Mouse (Mus musculus) megakaryocyte progenitor cell, adult 5-6 weeks (primary cell): ENCODE measurements around the gene Hrh3. TPM values are rescaled to one million over a fixed set of nuclear protein-coding genes. Genes with fewer than 3 reads are reported as not detected.

Experiments
- ATAC-seq: replicated peaks from 2 replicates; pipeline ENCODE4 v1.8.0; 2016; ENCODE audit warnings: mild to moderate bottlenecking, moderate TSS enrichment, inconsistent platforms; ENCODE audit not compliant: poor library complexity
- total RNA-seq, 2 experiments: library from RNA; stranded (forward) in 1 of 2; stranded (reverse) in 1 of 2; fragments of 157-497, 149-512 nt in 1 of 2; fragments of 200-1000 nt in 1 of 2; gene quantifications; 2 replicates each; pipeline versions ENCODE4 v1.2.3 to v1.2.4; 2015 to 2017

Gene Hrh3
- not detected in 2 replicates for total RNA-seq (2015)
- not detected in 2 replicates for total RNA-seq (2017)

GRCm38 (mm10) chr2:180103978-180104658 is at the start of gene Hrh3:
Hrh3 (minus strand) TSS chr2:180104488.
- ATAC-seq = peak; percentile 76

- no peak for ATAC-seq
Observed at GRCm38 (mm10) chr2:180148551-180148950, 44.3 kb upstream of the Hrh3 start.

- ATAC-seq = no peak
Observed at GRCm38 (mm10) chr2:180147379-180147778, 43.1 kb upstream of the Hrh3 start.

DNA sequence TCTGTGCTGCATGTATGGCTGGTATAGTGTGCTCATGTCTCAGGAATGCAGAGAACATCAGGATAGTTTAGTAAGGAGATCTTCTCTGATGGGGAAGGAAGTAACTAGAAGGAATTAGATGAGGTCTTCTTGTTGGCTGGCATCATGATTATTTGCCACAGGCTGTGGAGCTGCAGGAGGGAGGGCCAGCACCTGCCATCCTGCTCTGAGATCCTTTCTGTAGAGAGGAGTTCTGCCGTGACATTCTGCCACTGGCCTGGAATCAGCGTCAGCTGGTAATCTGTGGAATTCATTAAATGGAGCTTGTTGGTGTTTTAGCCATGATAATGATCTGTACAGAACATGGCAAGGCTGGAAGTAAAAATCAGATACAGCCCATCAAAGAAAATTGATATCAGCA is 41.8 kb upstream of the Hrh3 start:
- ATAC-seq = no peak

DNA sequence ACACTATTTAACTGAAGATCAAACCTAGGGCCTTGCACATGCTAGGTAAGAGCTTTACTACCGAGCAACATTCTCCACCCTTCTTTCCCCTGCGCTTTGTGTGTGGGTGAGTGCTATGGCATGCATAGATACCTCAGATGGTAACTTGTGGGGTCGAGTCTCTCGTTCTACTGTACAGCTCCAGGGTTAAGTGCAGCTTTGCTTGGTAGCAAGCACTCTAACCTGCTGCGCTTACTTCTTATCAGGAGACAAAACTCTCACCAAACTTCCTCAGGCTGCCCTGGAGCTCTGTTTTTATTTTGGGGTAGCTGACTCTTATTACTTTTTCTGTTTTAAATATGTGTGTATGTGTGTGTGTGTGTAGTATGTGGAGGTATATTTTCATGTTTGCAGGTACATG is 31.1 kb upstream of the Hrh3 start:
- peak; percentile 39; the same call in 1 of the 2 replicates for ATAC-seq

- peak; percentile 70 for ATAC-seq
Observed at GRCm38 (mm10) chr2:180133911-180134310, 29.6 kb upstream of the Hrh3 start.

- ATAC-seq = no peak
Observed at GRCm38 (mm10) chr2:180133231-180133630, 28.9 kb upstream of the Hrh3 start.

GRCm38 (mm10) chr2:180127675-180128074 is 23.4 kb upstream of the Hrh3 start:
- ATAC-seq = peak; percentile 85

- ATAC-seq = peak; percentile 70
Observed at GRCm38 (mm10) chr2:180126195-180126594, 21.9 kb upstream of the Hrh3 start.

DNA sequence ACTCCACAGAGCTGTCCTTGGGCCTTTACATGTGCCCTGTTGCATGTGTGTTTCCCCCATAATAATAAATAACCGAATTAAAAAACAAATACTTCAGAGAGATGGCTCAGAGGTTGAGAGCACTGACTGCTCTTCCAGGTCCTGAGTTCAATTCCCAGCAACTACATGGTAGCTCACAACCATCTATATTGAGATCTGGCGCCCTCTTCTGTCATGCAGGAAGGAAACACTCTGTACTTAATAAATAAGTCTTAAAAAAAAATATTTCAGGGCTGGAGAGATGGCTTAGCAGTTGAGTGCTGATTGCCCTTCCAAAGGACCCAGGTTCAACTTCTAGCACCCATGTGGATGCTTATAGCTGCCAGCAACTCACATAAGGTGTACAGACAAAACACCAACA is 19.9 kb upstream of the Hrh3 start:
- ATAC-seq = no peak

- peak; percentile 10; the same call in 1 of the 2 replicates for ATAC-seq
Observed at GRCm38 (mm10) chr2:180120292-180120761, 16.0 kb upstream of the Hrh3 start.

DNA sequence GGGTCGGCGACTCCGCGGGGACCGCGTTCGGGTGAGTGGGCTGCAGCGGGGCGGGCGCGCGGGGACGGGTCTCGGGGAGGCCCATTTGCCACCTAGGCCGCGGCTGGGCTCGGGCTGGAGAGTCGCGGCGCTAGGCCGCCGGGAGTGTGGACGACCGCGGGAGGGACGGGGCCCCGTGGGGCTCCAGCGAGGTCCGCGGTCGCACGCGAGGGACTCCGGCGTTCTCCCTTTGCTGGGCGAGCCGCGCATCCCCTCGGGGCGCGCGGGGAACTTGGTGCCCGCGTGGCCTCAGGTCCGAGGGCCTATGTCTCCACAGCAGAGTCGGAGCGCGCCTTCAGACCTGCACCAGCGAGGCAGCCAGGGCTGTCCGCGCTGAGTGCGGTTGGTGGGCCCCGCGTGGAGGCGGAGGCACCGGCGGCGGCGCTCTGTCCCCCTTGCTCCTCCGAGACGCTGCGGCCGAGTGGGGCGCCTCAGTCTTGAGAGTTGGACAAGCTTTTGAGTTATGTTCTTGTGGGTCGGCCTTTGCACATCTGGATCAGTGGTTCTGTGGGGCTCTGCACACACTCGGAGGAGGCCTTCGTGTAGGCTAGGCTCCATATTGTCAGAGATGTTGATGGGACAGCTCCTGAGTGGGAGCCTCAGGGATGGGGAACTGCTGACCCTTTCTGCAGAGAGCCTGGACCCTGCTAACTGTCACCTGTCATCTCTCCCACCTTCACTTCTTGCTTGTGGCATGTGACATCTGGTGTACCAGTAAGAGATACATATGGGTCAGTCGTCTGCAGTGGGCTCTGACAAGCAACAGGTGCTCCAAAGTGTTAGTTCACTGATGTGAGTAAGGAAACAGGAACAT is 15.4 kb upstream of the Hrh3 start:
- ATAC-seq = peak; percentile 7; the same call in 1 of the 2 replicates

GRCm38 (mm10) chr2:180118661-180119438 is 14.6 kb upstream of the Hrh3 start, which contains the start of gene Osbpl2:
Osbpl2 (plus strand) TSS chr2:180119306.
- peak; percentile 85 for ATAC-seq

GRCm38 (mm10) chr2:180117485-180118194 is 13.4 kb upstream of the Hrh3 start:
- no peak for ATAC-seq

DNA sequence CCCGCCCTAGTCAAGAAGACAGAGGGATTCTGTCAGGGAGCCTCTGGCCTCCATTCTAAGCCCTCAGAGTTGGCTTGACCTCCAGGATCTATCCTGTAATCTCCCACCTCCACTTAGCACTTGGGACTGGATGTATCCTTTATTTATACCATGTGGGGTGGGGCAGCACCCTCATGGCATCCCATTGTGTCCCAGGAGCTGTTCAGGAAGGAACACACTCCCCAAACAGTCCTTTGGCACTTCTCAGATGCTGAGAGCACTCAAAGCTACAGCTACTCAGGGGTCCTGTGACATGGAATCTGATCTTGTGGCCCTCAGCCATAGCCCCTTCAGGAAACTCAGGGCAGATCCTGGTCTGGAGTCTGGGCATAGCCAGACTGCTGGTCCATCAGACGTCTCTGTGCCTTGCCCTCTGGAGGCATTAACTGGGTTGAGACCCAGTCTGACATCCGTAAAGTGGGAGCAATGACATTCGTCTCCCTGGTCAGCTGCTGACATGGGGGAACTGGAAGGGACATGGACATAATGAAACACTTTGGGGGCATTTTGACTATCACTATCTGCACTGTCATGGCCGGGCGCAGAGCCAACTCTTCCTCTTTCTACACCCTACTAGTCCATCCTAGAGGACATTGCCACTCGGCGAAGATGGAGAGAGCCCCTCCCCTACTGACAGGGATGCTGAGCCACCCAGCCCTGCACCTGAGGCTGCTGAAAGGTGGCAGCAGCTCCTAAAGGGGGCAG is 12.6 kb upstream of the Hrh3 start:
- ATAC-seq = no peak

DNA sequence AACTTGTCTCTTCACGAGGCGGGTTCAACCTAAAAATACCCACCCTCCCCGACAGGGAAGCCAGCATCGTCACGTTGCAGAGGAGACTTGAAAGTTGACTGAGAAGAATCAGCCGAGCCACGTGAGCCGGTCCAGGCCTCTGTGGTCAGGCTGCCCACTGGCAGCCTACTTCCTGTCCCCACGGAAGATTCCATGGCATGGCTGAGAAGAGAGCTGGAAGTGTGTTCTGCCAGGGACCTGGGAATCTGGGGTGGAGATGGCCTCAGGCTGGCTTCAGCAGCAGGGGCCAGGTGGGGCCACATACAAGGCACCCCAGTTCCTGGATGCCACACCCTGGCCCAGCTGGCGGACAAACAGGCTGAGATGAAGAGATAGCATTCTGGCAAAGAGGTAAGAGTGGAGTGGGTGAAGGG is 11.8 kb upstream of the Hrh3 start:
- no peak for ATAC-seq

DNA sequence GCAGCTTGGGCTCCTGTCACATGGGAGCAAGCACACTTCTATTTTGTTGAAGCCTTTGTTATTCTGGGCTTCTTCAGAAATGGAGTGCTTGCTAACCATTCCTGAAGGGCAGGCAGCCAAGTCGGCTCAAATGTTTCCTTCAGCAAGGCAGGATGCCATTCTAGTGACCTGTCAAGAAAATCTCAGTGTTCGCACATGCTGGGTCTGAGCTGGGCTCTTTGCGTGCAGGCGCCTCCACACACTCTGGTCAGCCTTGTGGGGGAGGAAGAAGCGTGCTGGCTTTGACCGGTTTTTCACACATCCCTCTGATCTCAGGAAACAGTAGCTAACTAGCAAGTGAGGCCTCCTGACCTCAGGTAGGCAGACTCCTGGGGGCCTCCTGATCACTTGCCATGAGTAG is 11.0 kb upstream of the Hrh3 start:
- no peak for ATAC-seq

GRCm38 (mm10) chr2:180113909-180114890 is 9.9 kb upstream of the Hrh3 start:
- ATAC-seq = no peak
